Mouse (Mus musculus): Measurements from ENCODE around the gene Gm21970. TPM values are rescaled to one million over a fixed set of nuclear protein-coding genes. Genes with fewer than 3 reads are reported as not detected.

Gm21970 gene
- total and polyA plus RNA-seq, 3 experiments: 8.9 TPM; not detected in 2

DNA sequence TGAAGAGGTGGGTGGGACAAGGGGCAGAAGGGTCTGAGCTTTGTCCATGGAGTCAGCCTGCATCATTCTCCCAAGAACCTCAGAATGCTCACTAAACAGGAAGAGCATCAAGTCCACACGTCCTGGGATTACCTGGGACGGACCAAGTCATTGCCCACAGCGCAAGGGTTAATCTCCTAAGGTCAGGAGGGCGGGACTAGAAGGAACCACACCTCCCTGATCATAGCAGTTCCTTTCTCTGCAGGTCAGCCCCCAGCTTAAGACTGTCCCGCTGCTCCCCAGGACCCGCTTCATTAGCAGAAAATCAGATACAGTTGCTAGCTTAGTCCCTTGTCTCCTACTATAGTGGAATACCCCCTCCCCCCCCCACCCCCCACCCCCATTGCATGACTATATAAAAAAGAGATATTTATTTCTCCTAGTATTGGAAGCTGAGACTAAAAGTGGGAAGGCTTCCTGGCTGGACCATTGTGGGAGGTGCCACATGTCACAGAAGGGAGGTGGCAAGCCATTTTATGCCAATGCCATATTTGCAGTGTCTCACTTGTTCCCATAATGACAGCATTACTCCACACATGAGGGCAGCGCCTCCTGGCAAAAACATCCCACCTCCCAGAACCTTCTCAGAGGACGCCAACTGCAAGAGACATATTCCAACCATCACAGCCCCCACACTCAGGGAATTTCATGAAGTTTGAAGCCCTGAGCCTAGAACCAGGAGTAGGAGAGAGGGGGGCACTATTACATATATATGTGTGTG lies 4.3 kb downstream of the Gm21970 start:
- TF ChIP-seq TAL1 (conservative IDR thresholded peaks at IDR 0.05; ENCODE audit: low read depth, low read length) (no peak), CTCF (IDR thresholded peaks at IDR 0.05; ENCODE audit: low read depth, low read length) (no peak), GATA1 (IDR thresholded peaks at IDR 0.05; ENCODE audit: borderline replicate concordance, low read length) (no peak), GATA2 (IDR thresholded peaks at IDR 0.05; ENCODE audit: borderline replicate concordance, low read depth, low read length) (no peak), POLR2AphosphoS5 (IDR thresholded peaks at IDR 0.05; ENCODE audit: insufficient replicate concordance, low read depth, low read length) (no peak)
- Histone ChIP-seq H3K27me3 (ENCODE audit: insufficient read depth, low read length) (no peaks in the 10 kb centered on the region), H3K4me3 (ENCODE audit: low read depth, low read length) (no peak overlapping the region), H3K4me1 (ENCODE audit: insufficient read depth, low read depth, low read length) (peaks cover 45% of the 10 kb centered on the region), H3K9me3 (replicated peaks) (no peaks in the 10 kb centered on the region), H3K36me3 (replicated peaks) (peaks cover 82% of the 10 kb centered on the region)
- DNase-seq (ENCODE audit: low spot score): no peak
- ATAC-seq (ENCODE audit: extremely low read depth, insufficient number of reproducible peaks, low FRiP score, poor library complexity, severe bottlenecking): no peak

- no peak for TF ChIP-seq TAL1 (conservative IDR thresholded peaks at IDR 0.05; ENCODE audit: low read depth, low read length)
- ATAC-seq (ENCODE audit: extremely low read depth, insufficient number of reproducible peaks, low FRiP score, poor library complexity, severe bottlenecking): peak; percentile 86
- DNase-seq (ENCODE audit: low spot score): peak; percentile 67
- H3K36me3 ChIP-seq (replicated peaks): peaks cover 85% of the 10 kb centered on the region
- peaks cover 47% of the 10 kb centered on the region for H3K4me1 ChIP-seq (ENCODE audit: insufficient read depth, low read depth, low read length)
- peak overlapping the region; percentile 20; the same call in 1 of the 2 replicates for H3K4me3 ChIP-seq (ENCODE audit: low read depth, low read length)
- H3K27me3 ChIP-seq (ENCODE audit: insufficient read depth, low read length): no peaks in the 10 kb centered on the region
- H3K9me3 ChIP-seq (replicated peaks): no peaks in the 10 kb centered on the region
These were observed 5.5 kb downstream of the Gm21970 start for GRCm38 (mm10) chr16:91396844-91397537.

GRCm38 (mm10) chr16:91398030-91398429 lies 6.5 kb downstream of the Gm21970 start:
- Histone ChIP-seq H3K36me3 (replicated peaks) (peaks cover 85% of the 10 kb centered on the region), H3K4me1 (ENCODE audit: insufficient read depth, low read depth, low read length) (peaks cover 52% of the 10 kb centered on the region), H3K27me3 (ENCODE audit: insufficient read depth, low read length) (no peaks in the 10 kb centered on the region), H3K4me3 (ENCODE audit: low read depth, low read length) (peak overlapping the region; percentile 9; the same call in 1 of the 2 replicates), H3K9me3 (replicated peaks) (no peaks in the 10 kb centered on the region)
- DNase-seq (ENCODE audit: low spot score) (no peak), ATAC-seq (ENCODE audit: extremely low read depth, insufficient number of reproducible peaks, low FRiP score, poor library complexity, severe bottlenecking) (no peak; the same call in 1 of the 2 replicates)
- no peak for TF ChIP-seq GATA1 (IDR thresholded peaks at IDR 0.05; ENCODE audit: borderline replicate concordance, low read length)
- no peak for TF ChIP-seq TAL1 (conservative IDR thresholded peaks at IDR 0.05; ENCODE audit: low read depth, low read length)
- no peak for TF ChIP-seq GATA2 (IDR thresholded peaks at IDR 0.05; ENCODE audit: borderline replicate concordance, low read depth, low read length)
- TF ChIP-seq POLR2AphosphoS5 (IDR thresholded peaks at IDR 0.05; ENCODE audit: insufficient replicate concordance, low read depth, low read length): no peak
- no peak for TF ChIP-seq CTCF (IDR thresholded peaks at IDR 0.05; ENCODE audit: low read depth, low read length)

DNA sequence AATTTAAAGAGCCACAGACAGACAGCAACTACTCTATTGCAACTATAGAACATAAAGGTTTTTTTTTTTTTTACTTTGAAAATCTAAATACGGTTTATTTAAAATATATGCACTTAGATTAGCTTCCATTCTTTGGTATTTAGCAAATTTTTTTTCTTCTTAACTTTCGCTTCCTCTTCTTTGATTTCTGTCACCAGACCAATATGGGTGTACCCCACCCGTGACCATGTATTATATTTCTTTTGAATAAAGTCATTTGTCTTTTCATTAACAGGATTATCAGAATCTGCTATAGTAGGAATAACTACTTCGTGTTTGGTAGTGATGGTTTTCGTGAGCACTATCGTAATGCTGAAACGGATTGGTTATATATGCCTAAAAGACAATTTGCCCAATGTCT lies 7.4 kb downstream of the Gm21970 start:
- DNase-seq (ENCODE audit: low spot score) (no peak), ATAC-seq (ENCODE audit: extremely low read depth, insufficient number of reproducible peaks, low FRiP score, poor library complexity, severe bottlenecking) (no peak)
- Histone ChIP-seq H3K9me3 (replicated peaks) (no peaks in the 10 kb centered on the region), H3K4me1 (ENCODE audit: insufficient read depth, low read depth, low read length) (peaks cover 53% of the 10 kb centered on the region), H3K4me3 (ENCODE audit: low read depth, low read length) (no peak overlapping the region), H3K36me3 (replicated peaks) (peaks cover 83% of the 10 kb centered on the region), H3K27me3 (ENCODE audit: insufficient read depth, low read length) (no peaks in the 10 kb centered on the region)
- no peak for TF ChIP-seq GATA1 (IDR thresholded peaks at IDR 0.05; ENCODE audit: borderline replicate concordance, low read length)
- no peak for TF ChIP-seq CTCF (IDR thresholded peaks at IDR 0.05; ENCODE audit: low read depth, low read length)
- TF ChIP-seq GATA2 (IDR thresholded peaks at IDR 0.05; ENCODE audit: borderline replicate concordance, low read depth, low read length): no peak
- no peak for TF ChIP-seq TAL1 (conservative IDR thresholded peaks at IDR 0.05; ENCODE audit: low read depth, low read length)
- TF ChIP-seq POLR2AphosphoS5 (IDR thresholded peaks at IDR 0.05; ENCODE audit: insufficient replicate concordance, low read depth, low read length): no peak

DNA sequence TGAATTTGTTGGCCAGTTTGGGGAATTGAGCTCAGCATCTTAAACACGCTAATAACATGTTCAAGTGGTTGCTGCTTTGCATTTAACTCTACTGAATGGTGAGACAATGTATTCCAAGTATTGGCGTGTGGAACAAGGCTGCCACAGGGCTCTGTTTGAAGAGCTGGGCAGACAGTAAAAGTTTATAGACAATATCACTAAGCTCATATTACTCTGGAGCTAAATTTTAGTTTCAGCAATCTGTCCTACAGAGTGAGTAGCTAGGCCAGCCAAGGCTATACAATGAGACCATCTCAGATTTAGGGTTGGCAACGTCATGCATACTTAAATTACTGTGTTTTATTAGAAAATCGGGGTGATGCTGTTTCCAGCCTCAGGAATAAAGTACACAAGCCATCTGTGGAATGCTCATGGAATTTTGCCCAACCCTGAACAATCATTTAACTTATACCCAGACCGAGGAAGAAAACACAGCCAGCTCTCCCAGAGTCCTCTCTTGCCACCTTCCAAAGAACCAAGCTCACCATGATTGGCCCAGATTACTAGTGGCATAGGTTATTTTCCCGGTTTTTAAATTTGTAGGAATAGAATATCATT lies 10.1 kb downstream of the Gm21970 start:
- DNase-seq (ENCODE audit: low spot score) (no peak), ATAC-seq (ENCODE audit: extremely low read depth, insufficient number of reproducible peaks, low FRiP score, poor library complexity, severe bottlenecking) (no peak)
- Histone ChIP-seq H3K4me1 (ENCODE audit: insufficient read depth, low read depth, low read length) (peaks cover 56% of the 10 kb centered on the region), H3K27me3 (ENCODE audit: insufficient read depth, low read length) (no peaks in the 10 kb centered on the region), H3K9me3 (replicated peaks) (no peaks in the 10 kb centered on the region), H3K4me3 (ENCODE audit: low read depth, low read length) (no peak overlapping the region), H3K36me3 (replicated peaks) (peaks cover 72% of the 10 kb centered on the region)
- TF ChIP-seq POLR2AphosphoS5 (IDR thresholded peaks at IDR 0.05; ENCODE audit: insufficient replicate concordance, low read depth, low read length) (no peak), GATA1 (IDR thresholded peaks at IDR 0.05; ENCODE audit: borderline replicate concordance, low read length) (no peak), TAL1 (conservative IDR thresholded peaks at IDR 0.05; ENCODE audit: low read depth, low read length) (no peak), CTCF (IDR thresholded peaks at IDR 0.05; ENCODE audit: low read depth, low read length) (no peak), GATA2 (IDR thresholded peaks at IDR 0.05; ENCODE audit: borderline replicate concordance, low read depth, low read length) (no peak)

- H3K27me3 ChIP-seq (ENCODE audit: insufficient read depth, low read length): no peaks in the 10 kb centered on the region
- no peaks in the 10 kb centered on the region for H3K9me3 ChIP-seq (replicated peaks)
- ATAC-seq (ENCODE audit: extremely low read depth, insufficient number of reproducible peaks, low FRiP score, poor library complexity, severe bottlenecking) (no peak), DNase-seq (ENCODE audit: low spot score) (no peak)
- H3K4me3 ChIP-seq (ENCODE audit: low read depth, low read length): no peak overlapping the region
- H3K4me1 ChIP-seq (ENCODE audit: insufficient read depth, low read depth, low read length): peaks cover 54% of the 10 kb centered on the region
- H3K36me3 ChIP-seq (replicated peaks): peaks cover 69% of the 10 kb centered on the region
- TF ChIP-seq POLR2AphosphoS5 (IDR thresholded peaks at IDR 0.05; ENCODE audit: insufficient replicate concordance, low read depth, low read length): no peak
- TF ChIP-seq CTCF (IDR thresholded peaks at IDR 0.05; ENCODE audit: low read depth, low read length): no peak
- TF ChIP-seq TAL1 (conservative IDR thresholded peaks at IDR 0.05; ENCODE audit: low read depth, low read length): no peak
- TF ChIP-seq GATA2 (IDR thresholded peaks at IDR 0.05; ENCODE audit: borderline replicate concordance, low read depth, low read length): no peak
- no peak for TF ChIP-seq GATA1 (IDR thresholded peaks at IDR 0.05; ENCODE audit: borderline replicate concordance, low read length)
These were observed 12.3 kb downstream of the Gm21970 start for GRCm38 (mm10) chr16:91403784-91404183.

All from G1E (cell line).